Mouse (Mus musculus) intestine, embryonic 15.5 days (tissue): ENCODE data around the gene Cyp3a25. TPM values are rescaled to one million over a fixed set of nuclear protein-coding genes. Genes with fewer than 3 reads are reported as not detected.
"Not testable (repeated sequence)": the region's sequence is repeated elsewhere in the genome, so short reads cannot be mapped to it uniquely, and the experiment has no call there.

Source experiments
- ATAC-seq: fragments of 200-750 bp; cut with Nextera tagmentation; 2 replicates; pipeline ENCODE4 v1.8.0; 2017; ENCODE audit warnings: moderate TSS enrichment, moderate library complexity
- H3K27ac ChIP-seq: fragments of 300-500 bp; sonication (generic); 2 replicates; pipeline ENCODE4 v1.5.1; 2015; ENCODE audit warnings: mild to moderate bottlenecking, inconsistent platforms
- H3K27me3 ChIP-seq: fragments of 300-500 bp; sonication (generic); replicated peaks from 2 replicates; pipeline ENCODE4 v1.6.1; 2015; ENCODE audit warnings: inconsistent platforms
- H3K36me3 ChIP-seq: fragments of 300-500 bp; sonication (generic); 2 replicates; pipeline ENCODE4 v1.6.1; 2015; ENCODE audit warnings: inconsistent platforms
- H3K4me1 ChIP-seq: fragments of 300-500 bp; sonication (generic); replicated peaks from 2 replicates; pipeline ENCODE4 v1.6.1; 2015; ENCODE audit warnings: inconsistent platforms
- H3K4me2 ChIP-seq: fragments of 300-500 bp; sonication (generic); replicated peaks from 2 replicates; pipeline ENCODE4 v1.6.1; 2015; ENCODE audit warnings: mild to moderate bottlenecking, inconsistent platforms
- H3K4me3 ChIP-seq: fragments of 300-500 bp; sonication (generic); replicated peaks from 2 replicates; pipeline ENCODE4 v1.5.1; 2015; ENCODE audit warnings: inconsistent platforms
- H3K9ac ChIP-seq: fragments of 300-500 bp; sonication (generic); 2 replicates; pipeline ENCODE4 v1.6.1; 2015; ENCODE audit warnings: inconsistent platforms
- H3K9me3 ChIP-seq: fragments of 300-500 bp; sonication (generic); 2 replicates; pipeline ENCODE4 v1.6.1; 2016; ENCODE audit warnings: inconsistent platforms
- WGBS: fragments of 180-500 bp; shearing (Covaris S2); methylation state at CpG from one replicate; pipeline ENCODE4 v1.1.7; 2015; 5-methylcytosine and 5-hydroxymethylcytosine counted together
- polyA plus RNA-seq: library from polyadenylated mRNA; unstranded; fragments of >200 nt; fragmentation: Nextera tagmentation; extraction: Ambion mirVana; gene quantifications from 2 replicates; pipeline ENCODE4 v1.2.1, GENCODE M21; 2015

Gene Cyp3a25
- not detected in 2 replicates for polyA plus RNA-seq

GRCm38 (mm10) chr5:146009509-146009908 is at the start of gene Cyp3a25:
Cyp3a25 (minus strand) TSS chr5:146009618.
- H3K4me1 ChIP-seq, H3K9ac ChIP-seq, H3K4me3 ChIP-seq, H3K9me3 ChIP-seq, ATAC-seq, H3K27me3 ChIP-seq, H3K4me2 ChIP-seq, H3K36me3 ChIP-seq, H3K27ac ChIP-seq: not testable (repeated sequence)
- WGBS = 76% methylated on average over 1 of the region's 1 CpGs

GRCm38 (mm10) chr5:146021136-146021535 is 11.7 kb upstream of the Cyp3a25 start:
- ATAC-seq = no peak
- H3K9ac ChIP-seq = no peak overlapping the region
- 50% methylated on average over 4 of the region's 4 CpGs for WGBS

GRCm38 (mm10) chr5:146018275-146018674 is 8.9 kb upstream of the Cyp3a25 start:
- Histone ChIP-seq H3K27ac (no peak overlapping the region), H3K4me3 (no peak overlapping the region), H3K4me2 (no peak overlapping the region), H3K4me1 (no peaks in the 10 kb centered on the region), H3K9ac (no peak overlapping the region), H3K27me3 (no peaks in the 10 kb centered on the region), H3K36me3 (no peaks in the 10 kb centered on the region), H3K9me3 (no peaks in the 10 kb centered on the region)
- ATAC-seq = no peak
- WGBS = 76% methylated on average over 5 of the region's 5 CpGs

More at GRCm38 (mm10) chr5:146021136-146021535, 11.7 kb upstream of the Cyp3a25 start:
- H3K36me3 ChIP-seq = no peaks in the 10 kb centered on the region
- H3K4me2 ChIP-seq = no peak overlapping the region
- H3K4me1 ChIP-seq = no peaks in the 10 kb centered on the region
- no peaks in the 10 kb centered on the region for H3K27me3 ChIP-seq
- no peak overlapping the region for H3K27ac ChIP-seq
- no peak overlapping the region for H3K4me3 ChIP-seq
- no peaks in the 10 kb centered on the region for H3K9me3 ChIP-seq

- Histone ChIP-seq H3K27ac (no peak overlapping the region), H3K4me1 (no peaks in the 10 kb centered on the region), H3K4me3 (no peak overlapping the region), H3K36me3 (no peaks in the 10 kb centered on the region), H3K4me2 (no peak overlapping the region), H3K9ac (no peak overlapping the region), H3K9me3 (no peaks in the 10 kb centered on the region), H3K27me3 (no peaks in the 10 kb centered on the region)
- 83% methylated on average over 1 of the region's 1 CpGs for WGBS
- ATAC-seq = no peak
Observed at GRCm38 (mm10) chr5:146011251-146011650, 1.8 kb upstream of the Cyp3a25 start.

GRCm38 (mm10) chr5:145967080-145967479 is 42.3 kb downstream of the Cyp3a25 start:
- no peak overlapping the region for H3K4me3 ChIP-seq
- no peak for ATAC-seq
- H3K4me1 ChIP-seq = no peaks in the 10 kb centered on the region
- H3K9ac ChIP-seq = no peak overlapping the region
- H3K36me3 ChIP-seq = no peaks in the 10 kb centered on the region
- no peak overlapping the region for H3K4me2 ChIP-seq
- no peaks in the 10 kb centered on the region for H3K9me3 ChIP-seq
- no peaks in the 10 kb centered on the region for H3K27me3 ChIP-seq
- H3K27ac ChIP-seq = no peak overlapping the region

Other genes starting within 250 kb of the Cyp3a25 start
- not detected in 2 replicates for gene Cyp3a44, start 203.7 kb downstream of the Cyp3a25 start, polyA plus RNA-seq
- 0.33 and 0.34 TPM in 2 replicates for gene Cyp3a11, start 129.7 kb downstream of the Cyp3a25 start, polyA plus RNA-seq
- gene Cyp3a59, start 69.6 kb upstream of the Cyp3a25 start, polyA plus RNA-seq = not detected in 2 replicates
- not detected in 2 replicates for gene Gm5565, start 150.9 kb upstream of the Cyp3a25 start, polyA plus RNA-seq
- gene Gm6309, start 161.1 kb upstream of the Cyp3a25 start, polyA plus RNA-seq = not detected in 2 replicates
- gene 1700001J03Rik, start 175.7 kb upstream of the Cyp3a25 start, polyA plus RNA-seq = not detected in 2 replicates
- gene Rnf6, start 211.9 kb upstream of the Cyp3a25 start, polyA plus RNA-seq = 47.2 and 48.3 TPM in 2 replicates
- gene Cdk8, start 221.6 kb upstream of the Cyp3a25 start, polyA plus RNA-seq = 19.6 and 20.3 TPM in 2 replicates